Mouse (Mus musculus) hindbrain, embryonic 11.5 days (tissue): Measurements from ENCODE around the gene Plcl1. TPM values are rescaled to one million over a fixed set of nuclear protein-coding genes. Genes with fewer than 3 reads are reported as not detected.
A peak's percentile ranks its signal among the peaks of the same experiment; 100 is the strongest.
"Not testable (repeated sequence)": the region's sequence is repeated elsewhere in the genome, so short reads cannot be mapped to it uniquely, and the experiment has no call there.

Source experiments
- ATAC-seq: fragments of 200-750 bp; cut with Nextera tagmentation; 2 replicates; pipeline ENCODE4 v1.8.0; 2017; ENCODE audit warnings: mild to moderate bottlenecking, moderate TSS enrichment, moderate library complexity; ENCODE audit not compliant: low FRiP score
- DNase-seq: peaks from one replicate; pipeline ENCODE4 v3.0.0-alpha.2; 2015; ENCODE audit warnings: low spot score
- H3K27ac ChIP-seq: fragments of 300-500 bp; sonication (generic); 2 replicates; pipeline ENCODE4 v1.5.1; 2014; ENCODE audit warnings: mild to moderate bottlenecking, low read depth, low read length
- H3K27me3 ChIP-seq: fragments of 300-500 bp; sonication (generic); 2 replicates; pipeline ENCODE4 v1.6.1; 2014; ENCODE audit warnings: mild to moderate bottlenecking, low read length, moderate library complexity, mixed read lengths; ENCODE audit not compliant: control insufficient read depth, insufficient read depth
- H3K36me3 ChIP-seq: fragments of 300-500 bp; sonication (generic); 2 replicates; pipeline ENCODE4 v1.6.1; 2014; ENCODE audit warnings: mild to moderate bottlenecking, low read length, moderate library complexity, mixed read lengths; ENCODE audit not compliant: control insufficient read depth, insufficient read depth
- H3K4me1 ChIP-seq: fragments of 300-500 bp; sonication (generic); replicated peaks from 2 replicates; pipeline ENCODE4 v1.6.1; 2014; ENCODE audit warnings: low read length, mixed read lengths; ENCODE audit not compliant: control insufficient read depth, insufficient read depth
- H3K4me2 ChIP-seq: fragments of 300-500 bp; sonication (generic); replicated peaks from 2 replicates; pipeline ENCODE4 v1.6.1; 2014; ENCODE audit warnings: mild to moderate bottlenecking, low read depth, low read length
- H3K4me3 ChIP-seq: fragments of 300-500 bp; sonication (generic); 2 replicates; pipeline ENCODE4 v1.5.1; 2014; ENCODE audit warnings: low read depth, low read length
- H3K9ac ChIP-seq: fragments of 300-500 bp; sonication (generic); 2 replicates; pipeline ENCODE4 v1.6.1; 2014; ENCODE audit warnings: low read depth, low read length
- H3K9me3 ChIP-seq: fragments of 300-500 bp; sonication (generic); 2 replicates; pipeline ENCODE4 v1.6.1; 2016; ENCODE audit warnings: low read length; ENCODE audit not compliant: control insufficient read depth
- WGBS: fragments of 180-500 bp; shearing (Covaris S2); extraction: QIAGEN DNeasy Blood & Tissue Kit; methylation state at CpG from one replicate; pipeline ENCODE4 v1.1.7; 2014; 5-methylcytosine and 5-hydroxymethylcytosine counted together
- polyA plus RNA-seq: library from polyadenylated mRNA; unstranded; fragments of >200 nt; fragmentation: Nextera tagmentation; extraction: Ambion mirVana; gene quantifications from 2 replicates; pipeline ENCODE4 v1.2.1, GENCODE M21; 2014

The Plcl1 gene
- polyA plus RNA-seq, 1 experiment from 2014 or later, result 2.8 TPM

- H3K4me2 ChIP-seq, result no peak overlapping the region
- ATAC-seq (no peak), DNase-seq (no peak)
- WGBS, result 84% methylated on average over 2 of the region's 2 CpGs
- no peaks in the 10 kb centered on the region for H3K4me1 ChIP-seq
- no peak overlapping the region for H3K9ac ChIP-seq
- no peak overlapping the region for H3K4me3 ChIP-seq
- no peak overlapping the region for H3K27ac ChIP-seq
- H3K27me3 ChIP-seq, result no peaks in the 10 kb centered on the region
- no peaks in the 10 kb centered on the region for H3K9me3 ChIP-seq
- no peaks in the 10 kb centered on the region for H3K36me3 ChIP-seq
Observed at GRCm38 (mm10) chr1:55488261-55488660, 82.5 kb downstream of the Plcl1 start.

- ATAC-seq (peak; percentile 57; the same call in 1 of the 2 replicates), DNase-seq (no peak)
- H3K4me2 ChIP-seq, result no peak overlapping the region
- H3K4me1 ChIP-seq, result no peaks in the 10 kb centered on the region
- no peak overlapping the region for H3K4me3 ChIP-seq
- no peaks in the 10 kb centered on the region for H3K27me3 ChIP-seq
- no peaks in the 10 kb centered on the region for H3K9me3 ChIP-seq
- no peak overlapping the region for H3K27ac ChIP-seq
- no peaks in the 10 kb centered on the region for H3K36me3 ChIP-seq
- no peak overlapping the region for H3K9ac ChIP-seq
- 68% methylated on average over 6 of the region's 6 CpGs for WGBS
Observed at GRCm38 (mm10) chr1:55489355-55489754, 83.6 kb downstream of the Plcl1 start.

- DNase-seq, result no peak
- H3K27me3 ChIP-seq, result no peaks in the 10 kb centered on the region
- ATAC-seq, result no peak
- no peaks in the 10 kb centered on the region for H3K36me3 ChIP-seq
- no peaks in the 10 kb centered on the region for H3K4me1 ChIP-seq
- H3K9me3 ChIP-seq, result no peaks in the 10 kb centered on the region
- H3K9ac ChIP-seq, result no peak overlapping the region
- no peak overlapping the region for H3K4me2 ChIP-seq
- 64% methylated on average over 1 of the region's 1 CpGs for WGBS
- no peak overlapping the region for H3K4me3 ChIP-seq
- no peak overlapping the region for H3K27ac ChIP-seq
Observed at GRCm38 (mm10) chr1:55499872-55500271, 94.2 kb downstream of the Plcl1 start.

GRCm38 (mm10) chr1:55500981-55501682, 95.4 kb downstream of the Plcl1 start:
- ATAC-seq (peak; percentile 56), DNase-seq (peak; percentile 1)
- Histone ChIP-seq H3K9ac (no peak overlapping the region), H3K4me2 (no peak overlapping the region), H3K27me3 (no peaks in the 10 kb centered on the region), H3K9me3 (no peaks in the 10 kb centered on the region), H3K4me1 (no peaks in the 10 kb centered on the region), H3K4me3 (no peak overlapping the region), H3K36me3 (no peaks in the 10 kb centered on the region), H3K27ac (no peak overlapping the region)
- 73% methylated on average over 2 of the region's 2 CpGs for WGBS

GRCm38 (mm10) chr1:55505811-55506210, 100.1 kb downstream of the Plcl1 start:
- no peaks in the 10 kb centered on the region for H3K4me1 ChIP-seq
- no peaks in the 10 kb centered on the region for H3K36me3 ChIP-seq
- 89% methylated on average over 4 of the region's 4 CpGs for WGBS

GRCm38 (mm10) chr1:55507061-55507460, 101.3 kb downstream of the Plcl1 start:
- WGBS, result 77% methylated on average over 6 of the region's 6 CpGs
- Histone ChIP-seq H3K9me3 (no peaks in the 10 kb centered on the region), H3K9ac (no peak overlapping the region), H3K4me2 (no peak overlapping the region), H3K27ac (no peak overlapping the region), H3K27me3 (no peaks in the 10 kb centered on the region), H3K4me1 (no peaks in the 10 kb centered on the region), H3K36me3 (no peaks in the 10 kb centered on the region), H3K4me3 (no peak overlapping the region)
- DNase-seq (no peak), ATAC-seq (no peak)

More at GRCm38 (mm10) chr1:55505811-55506210, 100.1 kb downstream of the Plcl1 start:
- no peak overlapping the region for H3K4me2 ChIP-seq
- DNase-seq, result no peak
- H3K27ac ChIP-seq, result no peak overlapping the region
- H3K4me3 ChIP-seq, result no peak overlapping the region
- no peak for ATAC-seq
- H3K27me3 ChIP-seq, result no peaks in the 10 kb centered on the region
- H3K9ac ChIP-seq, result no peak overlapping the region
- no peaks in the 10 kb centered on the region for H3K9me3 ChIP-seq

GRCm38 (mm10) chr1:55509587-55509986, 103.9 kb downstream of the Plcl1 start:
- ATAC-seq (no peak), DNase-seq (no peak)
- Histone ChIP-seq H3K4me2 (no peak overlapping the region), H3K9me3 (no peaks in the 10 kb centered on the region), H3K4me1 (no peaks in the 10 kb centered on the region), H3K27me3 (no peaks in the 10 kb centered on the region), H3K36me3 (no peaks in the 10 kb centered on the region), H3K27ac (no peak overlapping the region), H3K9ac (no peak overlapping the region), H3K4me3 (no peak overlapping the region)
- WGBS, result 90% methylated on average over 1 of the region's 1 CpGs

GRCm38 (mm10) chr1:55512165-55512564, 106.4 kb downstream of the Plcl1 start:
- DNase-seq, result no peak

GRCm38 (mm10) chr1:55512799-55513198, 107.1 kb downstream of the Plcl1 start:
- H3K4me3 ChIP-seq, ATAC-seq, H3K4me1 ChIP-seq, H3K4me2 ChIP-seq, DNase-seq, H3K9me3 ChIP-seq, H3K27me3 ChIP-seq, H3K9ac ChIP-seq, H3K27ac ChIP-seq, H3K36me3 ChIP-seq: not testable (repeated sequence)
- 77% methylated on average over 2 of the region's 2 CpGs for WGBS

More at GRCm38 (mm10) chr1:55512165-55512564, 106.4 kb downstream of the Plcl1 start:
- Histone ChIP-seq H3K9me3 (no peaks in the 10 kb centered on the region), H3K4me2 (no peak overlapping the region), H3K27me3 (no peaks in the 10 kb centered on the region), H3K4me1 (no peaks in the 10 kb centered on the region), H3K9ac (no peak overlapping the region), H3K36me3 (no peaks in the 10 kb centered on the region), H3K4me3 (no peak overlapping the region), H3K27ac (no peak overlapping the region)
- ATAC-seq, result no peak
- WGBS, result 85% methylated on average over 3 of the region's 3 CpGs
